Mouse (Mus musculus): ENCODE results near the gene Mars. TPM values are rescaled to one million over a fixed set of nuclear protein-coding genes. Genes with fewer than 3 reads are reported as not detected.

Gene Mars
- total RNA-seq, 2 experiments from 2014 or later = 135 to 213 TPM

DNA sequence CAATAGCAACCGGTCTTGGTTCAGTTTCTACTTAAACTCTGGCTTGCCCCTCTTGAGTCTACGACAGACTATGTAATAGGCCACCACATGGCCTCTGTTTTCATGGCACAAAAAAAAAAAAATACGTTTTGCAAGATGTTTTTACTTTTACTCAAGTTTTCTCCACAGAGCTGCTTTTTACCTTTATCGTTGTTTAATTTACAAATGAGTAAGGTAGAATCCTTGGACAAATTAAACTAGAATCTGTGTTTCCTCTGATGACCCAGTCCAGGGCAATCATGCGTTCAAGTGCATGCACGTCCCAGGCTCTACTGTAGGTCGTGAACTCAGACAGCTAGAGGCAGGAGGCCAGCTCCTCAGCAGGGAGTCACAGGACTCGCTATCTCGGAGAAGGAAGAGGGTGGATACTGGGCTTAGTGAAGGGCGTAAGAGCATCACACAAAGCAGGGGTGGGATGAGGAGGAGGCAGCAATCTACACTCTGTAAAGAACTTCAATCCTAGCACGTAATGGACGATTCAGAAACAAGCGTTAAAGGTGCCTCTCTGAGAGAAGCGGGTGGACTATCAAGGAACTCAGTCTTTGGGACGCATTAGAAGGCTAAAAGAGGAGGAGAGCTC is 21.9 kb downstream of the Mars start:
- ATAC-seq (replicated peaks; ENCODE audit: low FRiP score, low TSS enrichment, poor library complexity, severe bottlenecking) = peak; percentile 36

- ATAC-seq (replicated peaks; ENCODE audit: low FRiP score, low TSS enrichment, poor library complexity, severe bottlenecking) = peak; percentile 26
These were observed 22.6 kb downstream of the Mars start, which contains the start of gene Mbd6 for GRCm38 (mm10) chr10:127288800-127289572. TSS of gene Mbd6 (minus strand) at chr10:127289018.

DNA sequence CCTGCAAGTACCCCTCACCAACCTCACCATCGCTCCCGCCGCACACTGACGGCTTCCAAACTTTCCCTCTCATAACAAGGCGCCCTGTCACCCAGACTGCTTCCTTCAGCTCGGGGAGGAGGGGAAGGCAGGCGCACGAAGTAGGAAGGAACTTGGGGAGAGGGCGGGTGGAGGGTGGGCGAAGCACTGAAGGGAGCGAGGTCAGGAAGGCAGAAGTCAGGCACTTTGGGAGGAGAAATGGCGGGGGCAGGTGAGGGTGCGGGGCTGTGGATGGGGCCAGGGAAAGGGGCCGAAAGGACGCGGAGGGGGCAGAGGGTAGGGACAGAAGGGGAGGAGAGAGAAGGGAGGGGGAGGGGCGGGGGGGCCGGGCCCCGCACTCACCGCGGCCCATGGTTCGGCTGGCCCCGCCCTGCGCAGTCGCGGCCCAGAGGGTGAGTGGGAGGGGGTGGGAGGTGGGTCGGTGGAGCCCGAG is 23.2 kb downstream of the Mars start:
- ATAC-seq (replicated peaks; ENCODE audit: low FRiP score, low TSS enrichment, poor library complexity, severe bottlenecking) = no peak

GRCm38 (mm10) chr10:127287936-127288293 is 23.7 kb downstream of the Mars start:
- no peak for ATAC-seq (replicated peaks; ENCODE audit: low FRiP score, low TSS enrichment, poor library complexity, severe bottlenecking)

DNA sequence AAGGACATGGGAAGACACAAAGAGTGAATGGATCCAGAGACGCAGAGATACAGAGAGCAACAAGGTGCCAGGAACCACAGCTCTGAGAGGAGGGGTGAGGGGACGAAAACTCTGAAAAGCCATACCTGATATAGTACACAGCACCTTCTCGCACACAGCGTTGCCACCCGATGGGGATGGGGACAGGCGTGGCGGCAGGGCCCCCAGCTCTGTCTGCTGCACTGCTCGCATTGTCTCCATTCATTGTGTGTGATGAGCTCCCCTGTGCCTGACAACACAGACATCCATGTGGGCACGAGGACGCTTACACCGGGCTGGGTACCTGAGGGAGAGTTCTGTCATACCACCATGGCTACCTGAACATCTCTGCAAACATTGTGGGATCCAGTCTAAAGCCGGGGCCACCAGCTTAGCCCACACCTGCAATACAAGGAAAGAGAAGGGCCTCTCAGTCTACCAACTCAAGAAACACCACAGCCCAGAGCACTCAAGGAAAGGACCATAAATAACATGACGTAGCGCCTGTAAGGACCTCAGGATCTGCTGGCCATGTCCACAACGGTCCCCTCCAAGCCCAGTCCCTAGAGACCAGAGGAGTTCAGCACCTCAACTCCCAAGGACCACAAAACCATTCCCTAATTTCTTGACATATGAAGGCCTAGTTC is 24.2 kb downstream of the Mars start:
- ATAC-seq (replicated peaks; ENCODE audit: low FRiP score, low TSS enrichment, poor library complexity, severe bottlenecking) = no peak

DNA sequence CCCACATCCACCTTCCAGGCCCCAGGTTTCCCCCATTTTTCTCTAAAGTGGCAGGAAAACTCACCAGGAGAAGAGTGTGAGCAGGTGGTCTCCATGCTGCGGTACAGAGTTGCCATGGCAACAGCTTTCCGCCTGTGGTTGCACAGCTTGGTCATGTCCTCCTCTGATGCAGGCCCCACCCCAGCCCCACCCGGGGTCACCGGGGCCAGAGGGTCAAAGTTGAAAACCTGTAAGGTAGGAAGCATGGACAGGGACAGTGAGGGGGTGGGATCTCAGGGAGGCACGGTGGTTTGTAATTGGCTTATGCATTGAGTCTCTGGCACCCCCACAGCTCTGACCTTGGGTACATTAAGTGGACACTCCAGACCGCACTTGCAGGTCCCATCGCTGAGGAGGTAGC is 24.9 kb downstream of the Mars start:
- no peak for ATAC-seq (replicated peaks; ENCODE audit: low FRiP score, low TSS enrichment, poor library complexity, severe bottlenecking)

- ATAC-seq (replicated peaks; ENCODE audit: low FRiP score, low TSS enrichment, poor library complexity, severe bottlenecking) = no peak
These were observed 25.4 kb downstream of the Mars start for GRCm38 (mm10) chr10:127286194-127286593.

GRCm38 (mm10) chr10:127285644-127286043 is 25.9 kb downstream of the Mars start:
- no peak for ATAC-seq (replicated peaks; ENCODE audit: low FRiP score, low TSS enrichment, poor library complexity, severe bottlenecking)

GRCm38 (mm10) chr10:127284724-127285500 is 26.7 kb downstream of the Mars start:
- no peak for ATAC-seq (replicated peaks; ENCODE audit: low FRiP score, low TSS enrichment, poor library complexity, severe bottlenecking)

DNA sequence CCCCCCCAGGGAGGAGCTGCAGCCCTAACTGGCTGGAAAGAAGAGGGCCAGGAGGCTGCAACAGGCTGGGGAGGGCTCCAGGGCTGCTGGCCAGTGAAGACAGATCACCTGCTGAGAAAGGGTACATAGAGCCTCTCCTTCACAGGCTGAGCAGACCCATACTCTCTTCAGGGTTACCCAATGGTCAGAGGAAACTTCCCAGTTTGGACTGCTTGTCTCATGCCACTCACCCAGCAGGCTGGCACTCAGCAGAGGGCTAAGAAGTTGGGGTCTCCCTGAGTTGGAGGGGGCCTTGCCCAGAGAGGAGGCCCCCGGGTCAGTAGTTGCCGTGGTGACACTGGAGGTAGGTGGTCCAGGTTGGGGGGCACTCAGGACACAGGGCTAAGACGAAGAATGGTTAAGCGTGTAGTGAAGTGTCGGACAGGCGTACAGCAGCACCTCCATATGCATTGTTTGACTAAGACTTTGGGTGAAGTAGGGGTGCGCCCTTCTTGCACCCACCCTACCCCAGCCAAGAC is 27.4 kb downstream of the Mars start:
- no peak for ATAC-seq (replicated peaks; ENCODE audit: low FRiP score, low TSS enrichment, poor library complexity, severe bottlenecking)

DNA sequence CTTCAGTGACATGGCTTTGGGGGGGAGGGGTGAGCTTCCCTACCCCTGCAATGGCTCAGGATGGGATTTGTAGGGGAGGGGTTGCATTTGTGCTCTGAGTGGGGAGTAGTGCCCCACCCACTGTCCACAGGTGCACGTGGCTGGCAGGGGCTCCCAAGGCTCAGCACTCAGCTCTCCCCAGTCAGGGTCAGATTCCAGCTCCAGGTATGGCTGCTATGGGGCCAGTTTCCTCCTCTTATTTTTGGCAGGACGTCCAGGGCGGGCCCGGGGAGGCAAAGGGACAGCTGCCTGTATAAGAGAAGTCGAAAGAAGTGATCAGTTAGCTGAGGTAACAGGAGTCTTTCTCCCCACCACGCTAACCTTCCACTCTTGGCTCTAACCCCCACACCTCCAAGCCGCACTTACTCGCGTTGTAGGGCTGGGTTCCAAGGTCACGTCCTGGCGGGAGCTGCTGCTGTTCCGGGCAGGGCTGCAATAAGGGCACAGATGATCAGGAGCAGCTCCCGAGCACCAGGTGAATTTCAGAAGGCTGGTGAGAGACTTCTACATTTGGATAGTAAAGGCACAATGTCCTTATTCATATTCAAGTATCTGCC is 28.9 kb downstream of the Mars start:
- ATAC-seq (replicated peaks; ENCODE audit: low FRiP score, low TSS enrichment, poor library complexity, severe bottlenecking) = no peak

DNA sequence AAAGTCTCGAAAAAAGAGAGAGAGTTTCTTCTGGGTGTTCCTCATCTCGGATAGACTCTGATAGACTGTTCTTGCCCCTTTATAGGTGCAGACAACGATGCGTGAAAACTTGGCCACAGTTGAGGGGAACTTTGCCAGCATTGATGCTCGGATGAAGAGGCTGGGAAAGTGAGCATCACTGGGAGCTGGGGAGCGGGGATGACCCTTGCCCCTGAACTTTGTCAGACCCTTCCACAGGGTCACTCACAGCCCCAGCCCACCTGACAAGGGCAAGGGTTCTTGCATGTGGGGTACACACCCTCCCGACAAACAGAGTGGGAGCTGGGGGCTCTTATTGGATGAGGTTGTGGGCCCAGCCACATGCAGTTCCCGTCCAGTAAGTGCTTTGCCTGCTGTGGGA is 30.3 kb downstream of the Mars start:
- ATAC-seq (replicated peaks; ENCODE audit: low FRiP score, low TSS enrichment, poor library complexity, severe bottlenecking) = no peak

- ATAC-seq (replicated peaks; ENCODE audit: low FRiP score, low TSS enrichment, poor library complexity, severe bottlenecking) = no peak
These were observed 31.9 kb downstream of the Mars start for GRCm38 (mm10) chr10:127279730-127280129.

GRCm38 (mm10) chr10:127274261-127275022 is 37.1 kb downstream of the Mars start:
- ATAC-seq (replicated peaks; ENCODE audit: low FRiP score, low TSS enrichment, poor library complexity, severe bottlenecking) = no peak

DNA sequence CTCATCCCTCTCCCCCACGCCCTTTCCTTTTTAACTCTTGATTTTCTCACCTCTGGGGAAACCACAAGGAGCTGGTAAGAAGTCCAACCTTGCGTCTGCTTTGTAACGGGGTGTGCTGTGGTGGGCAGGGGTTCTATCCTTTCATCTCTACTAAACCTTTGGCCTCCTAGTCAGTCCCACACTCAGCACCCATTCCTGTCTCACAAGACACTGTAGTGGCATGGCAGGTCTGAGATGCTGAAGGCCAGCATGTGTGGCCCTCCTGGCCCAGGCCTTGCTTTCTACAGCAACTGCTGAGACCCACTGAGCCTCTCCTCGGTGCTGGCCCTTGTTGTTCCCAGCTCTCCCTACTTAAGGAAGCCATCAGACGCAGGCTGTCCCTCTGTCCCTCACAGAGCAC is 39.2 kb downstream of the Mars start:
- ATAC-seq (replicated peaks; ENCODE audit: low FRiP score, low TSS enrichment, poor library complexity, severe bottlenecking) = no peak

DNA sequence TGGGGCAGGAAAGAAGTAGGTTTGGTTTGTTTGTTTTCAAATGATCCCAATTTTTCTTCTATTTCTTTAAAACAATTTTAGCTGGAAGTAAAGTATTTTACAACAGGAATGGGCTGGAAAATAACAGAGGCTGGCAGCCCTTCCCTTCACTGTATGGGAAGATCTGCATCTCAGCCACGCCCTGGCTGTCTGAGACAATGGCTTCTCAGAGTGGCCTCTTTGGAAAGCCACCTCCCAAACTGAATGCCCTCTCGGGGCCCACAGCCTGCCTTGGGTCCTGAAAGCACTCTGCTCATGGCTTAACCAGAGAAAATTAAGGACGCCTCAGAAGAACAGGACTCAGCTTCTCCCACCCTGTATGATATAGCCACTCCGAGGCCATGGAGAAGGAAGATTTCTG is 41.7 kb downstream of the Mars start:
- no peak for ATAC-seq (replicated peaks; ENCODE audit: low FRiP score, low TSS enrichment, poor library complexity, severe bottlenecking)

- no peak for ATAC-seq (replicated peaks; ENCODE audit: low FRiP score, low TSS enrichment, poor library complexity, severe bottlenecking)
These were observed 42.5 kb downstream of the Mars start for GRCm38 (mm10) chr10:127269036-127269435.

- ATAC-seq (replicated peaks; ENCODE audit: low FRiP score, low TSS enrichment, poor library complexity, severe bottlenecking) = 0 out of 2 replicates have a peak, but pooled peaks have one; percentile 24
These were observed 43.2 kb downstream of the Mars start for GRCm38 (mm10) chr10:127268401-127268800.

Data from megakaryocyte-erythroid progenitor cell, adult 5-6 weeks (primary cell).